Mouse (Mus musculus) liver, adult 2 months (tissue): ENCODE results near the gene Tmem268.

ENCODE experiments used
- CTCF ChIP-seq: fragments of 200-500 bp; IDR thresholded peaks from 2 replicates; pipeline ENCODE4 v1.5.1; 2011; ENCODE audit warnings: low read depth, low read length, control low read depth
- POLR2A ChIP-seq: fragments of 200-500 bp; IDR thresholded peaks from 2 replicates; pipeline ENCODE4 v1.6.1; 2011; ENCODE audit warnings: low read length, control low read depth; ENCODE audit not compliant: insufficient read depth; ENCODE audit errors: extremely low read depth

GRCm38 (mm10) chr4:63580078-63580477 lies 21.5 kb downstream of the Tmem268 start:
- TF ChIP-seq CTCF, result no peak
- TF ChIP-seq POLR2A, result no peak
